Mouse (Mus musculus) c-Kit-positive CD71-negative TER-119-negative erythroid progenitor cells, embryonic 14.5 days (primary cell): ENCODE measurements around the gene Gm20388.

Experiments
- DNase-seq: peaks from one replicate; pipeline ENCODE4 v3.0.0-alpha.2; 2013; ENCODE audit warnings: low read depth

Gene Gm20388

DNA sequence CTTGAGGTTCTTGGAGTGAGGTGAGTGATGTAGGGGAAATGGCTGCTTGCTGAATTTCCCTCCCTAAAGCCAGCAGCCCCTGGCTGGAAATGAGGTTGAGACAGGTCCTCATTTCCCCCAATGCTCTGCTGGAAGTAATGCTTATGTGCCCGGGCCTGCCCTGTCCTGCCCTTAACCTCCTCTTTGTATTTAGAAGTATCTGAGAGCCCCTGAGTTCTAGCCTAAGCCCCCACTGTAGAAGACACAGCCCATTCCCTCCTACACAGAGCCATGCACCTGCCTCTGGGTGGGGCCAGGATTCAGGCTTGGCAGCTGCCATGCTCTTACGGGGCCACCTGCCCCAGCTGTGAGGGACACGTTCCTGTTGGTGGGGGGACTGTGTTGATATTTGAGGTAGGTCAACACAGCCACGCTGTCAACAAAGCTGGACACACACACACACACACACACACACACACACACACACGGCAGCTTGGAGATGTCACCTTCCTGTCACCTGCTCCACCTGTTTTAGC, 2787.7 kb downstream of the Gm20388 start:
- DNase-seq = no peak

- DNase-seq = no peak
Measured at GRCm38 (mm10) chr8:122699005-122699492, 2788.4 kb downstream of the Gm20388 start, which contains the start of gene Cbfa2t3. Gene Cbfa2t3, minus strand, starts transcription at chr8:122699109.

DNA sequence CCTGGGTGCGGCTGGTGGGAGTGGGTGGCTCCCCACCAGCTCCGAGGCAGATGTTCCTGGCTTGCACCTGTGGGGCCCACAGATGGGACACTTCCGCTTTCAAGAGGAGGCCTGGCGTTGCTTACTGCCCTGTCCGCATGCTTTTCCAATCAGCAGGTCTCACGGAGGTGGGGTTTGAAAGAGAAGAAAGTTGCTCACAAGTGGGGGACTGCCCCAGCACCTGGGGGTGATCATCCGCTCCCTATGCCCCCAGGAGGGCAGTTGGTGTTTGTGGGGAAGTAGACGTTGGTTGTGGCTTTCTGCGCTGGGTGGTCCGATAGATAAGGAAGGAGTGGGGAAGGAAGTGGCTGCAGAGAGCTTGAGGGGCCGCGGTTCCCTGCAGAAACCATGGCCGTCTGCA, 2790.0 kb downstream of the Gm20388 start:
- no peak for DNase-seq

- DNase-seq = no peak
Measured at GRCm38 (mm10) chr8:122701441-122702185, 2791.0 kb downstream of the Gm20388 start.

DNA sequence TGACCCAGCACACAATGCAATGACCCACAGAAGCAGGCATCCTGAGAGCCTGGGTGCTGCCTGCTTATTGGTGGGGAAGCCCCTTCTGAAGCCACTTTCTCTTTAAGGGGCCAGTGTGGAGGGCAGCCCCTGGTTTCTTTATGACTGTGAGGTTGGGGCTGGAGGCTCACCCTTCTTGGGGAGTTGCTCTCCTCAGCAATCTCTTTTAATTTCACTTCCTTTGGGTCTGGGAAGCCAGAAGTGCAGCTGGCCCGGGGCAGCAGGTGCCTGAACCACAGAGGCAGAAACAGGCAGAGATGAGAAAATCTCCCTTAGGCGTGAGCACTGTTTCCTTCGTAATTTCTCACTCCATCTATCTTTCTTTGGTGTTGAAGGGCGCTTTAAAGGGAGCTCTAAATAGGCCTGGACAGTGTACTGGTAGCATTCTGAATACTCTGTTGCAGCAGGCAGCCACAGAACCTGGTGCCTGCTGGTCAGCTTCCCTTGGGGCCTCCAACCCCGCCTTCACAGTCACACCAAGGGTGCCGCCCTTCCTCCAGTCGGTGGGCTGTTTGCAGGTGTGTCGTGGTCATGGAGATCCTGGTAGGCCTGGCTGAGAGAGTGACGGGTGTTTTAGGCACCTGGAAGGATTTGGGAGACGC, 2791.8 kb downstream of the Gm20388 start:
- no peak for DNase-seq

DNA sequence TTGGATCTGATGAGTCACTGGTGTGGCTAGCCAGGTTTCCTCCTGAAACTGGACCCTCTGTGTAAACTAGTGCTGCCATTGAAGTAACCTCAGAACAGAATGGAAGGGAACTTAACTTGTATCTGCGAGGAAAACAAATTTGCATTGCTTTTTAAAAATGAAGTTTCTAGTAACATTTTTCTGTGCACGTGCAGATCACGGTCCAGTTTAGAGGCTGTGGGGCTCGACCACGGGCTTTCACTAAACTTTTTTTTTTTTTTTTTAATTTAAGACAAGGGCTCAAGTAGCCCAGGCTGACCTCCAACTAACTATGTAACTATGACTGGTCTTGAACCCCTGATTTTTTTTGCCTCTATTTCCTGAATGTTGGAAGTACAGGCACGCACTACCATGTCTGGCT, 2792.3 kb downstream of the Gm20388 start:
- no peak for DNase-seq

DNA sequence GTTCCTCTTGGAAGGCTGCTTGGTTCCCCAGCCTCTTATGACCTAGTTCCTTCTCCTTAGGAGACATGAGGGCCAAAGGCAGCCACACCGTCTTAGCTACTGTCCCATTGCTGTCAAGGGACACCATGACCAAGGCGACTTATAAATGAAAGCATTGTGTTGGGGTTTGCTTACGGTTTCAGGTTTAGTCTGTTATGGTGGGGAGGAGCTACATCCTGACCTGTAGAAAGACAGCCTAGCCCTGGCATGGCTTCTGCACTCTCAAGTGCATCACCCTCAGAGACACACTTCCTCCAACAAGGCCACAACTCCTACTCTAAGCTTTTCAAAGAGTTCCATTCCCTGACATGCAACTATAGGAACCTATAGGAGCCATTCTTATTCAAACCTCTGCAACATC, 2794.0 kb downstream of the Gm20388 start:
- DNase-seq = no peak

GRCm38 (mm10) chr8:122705901-122706561, 2795.4 kb downstream of the Gm20388 start:
- DNase-seq = no peak

DNA sequence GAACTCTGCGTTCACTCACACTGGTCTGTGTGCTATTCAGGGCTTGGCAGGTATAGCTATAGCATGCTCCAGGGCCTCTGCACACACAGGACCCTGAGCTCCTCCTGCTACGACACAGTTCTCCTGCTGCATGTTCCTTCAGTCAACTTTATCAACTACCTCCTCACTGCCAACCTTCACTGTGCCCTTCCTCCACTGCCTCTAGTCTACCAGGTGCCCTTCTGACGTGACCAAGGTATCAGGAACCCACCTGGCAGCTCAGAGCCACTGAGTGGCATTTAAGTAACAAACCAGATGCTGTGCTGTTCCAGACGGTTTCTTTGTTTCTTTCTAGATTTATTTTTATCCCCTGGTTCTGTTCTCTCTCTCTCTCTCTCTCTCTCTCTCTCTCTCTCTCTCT, 2796.5 kb downstream of the Gm20388 start:
- no peak for DNase-seq

DNA sequence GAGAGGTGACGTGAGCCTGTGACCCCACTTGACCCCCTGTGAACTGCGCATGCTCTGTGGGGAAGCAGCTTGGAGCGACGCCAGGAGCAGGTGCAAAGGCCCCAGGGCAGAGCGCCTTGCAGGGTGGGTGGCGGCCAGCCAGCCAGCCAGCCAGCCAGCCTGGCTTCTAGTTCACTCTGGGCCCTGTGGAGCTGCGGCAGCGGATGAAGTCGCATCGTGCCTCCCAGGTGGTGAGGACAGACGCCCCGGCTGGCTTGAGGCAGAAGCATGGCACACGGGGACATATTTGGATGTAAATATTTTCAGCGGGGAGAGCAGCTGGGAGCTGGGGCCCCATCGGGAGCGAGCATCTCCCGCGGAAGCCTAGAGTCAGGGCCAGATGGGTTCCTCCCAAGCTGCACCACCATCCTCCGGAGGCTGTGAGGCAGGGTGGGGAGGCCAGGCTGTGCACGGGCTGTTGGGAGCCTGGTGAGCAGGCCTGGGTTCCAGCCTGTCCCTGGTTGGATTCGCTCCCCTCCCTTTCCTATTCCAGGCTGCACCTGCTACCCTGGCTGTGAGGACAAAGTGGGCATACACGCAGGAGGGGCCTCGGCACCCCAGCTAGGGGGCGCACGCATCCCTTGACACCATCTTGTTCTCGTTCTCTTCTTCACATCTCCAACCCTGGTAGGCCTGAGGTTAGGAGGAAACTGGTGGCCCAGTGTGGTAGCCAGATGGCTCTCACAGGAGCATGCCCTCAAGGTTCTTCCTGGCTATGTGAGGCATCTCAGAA, 2798.9 kb downstream of the Gm20388 start:
- DNase-seq = no peak

GRCm38 (mm10) chr8:122711480-122711879, 2800.8 kb downstream of the Gm20388 start:
- DNase-seq = no peak

GRCm38 (mm10) chr8:122711891-122712365, 2801.3 kb downstream of the Gm20388 start:
- DNase-seq = no peak

DNA sequence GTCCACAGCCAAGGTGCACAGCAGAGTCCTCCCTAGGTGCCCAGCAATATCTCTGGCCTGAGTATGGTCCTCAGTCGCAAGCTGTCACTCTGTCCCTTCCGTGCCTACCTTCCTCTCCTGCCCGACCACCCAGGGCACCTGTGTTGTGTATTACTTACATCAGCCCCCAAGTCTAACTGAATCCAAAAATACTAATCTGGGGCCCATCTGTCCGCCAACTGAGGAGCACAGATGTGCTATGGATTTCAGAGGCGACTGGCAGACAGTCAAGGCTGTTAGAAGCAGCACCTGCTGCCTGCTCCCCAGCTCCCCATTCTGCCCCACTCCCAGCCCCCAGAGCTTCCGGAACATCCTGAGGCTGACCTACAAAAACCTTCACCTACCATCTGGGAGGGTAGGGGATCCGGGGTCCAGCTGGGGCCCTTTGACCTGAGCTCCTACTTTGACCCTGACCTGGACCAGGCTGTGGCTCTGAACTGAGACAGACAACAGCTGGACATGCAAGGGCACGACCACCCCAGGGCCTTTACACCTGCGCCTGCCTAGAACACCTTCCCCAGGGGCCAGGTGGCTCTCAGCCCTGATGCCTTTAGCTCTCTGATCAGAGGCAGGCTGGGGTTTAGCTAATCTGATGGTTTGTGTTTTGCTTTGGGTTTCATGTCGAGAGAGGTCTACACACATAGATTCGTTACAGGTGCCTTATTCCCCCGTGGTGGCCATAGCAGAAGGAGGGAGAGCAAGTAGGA, 2801.9 kb downstream of the Gm20388 start:
- DNase-seq = no peak

- DNase-seq = no peak
Measured at GRCm38 (mm10) chr8:122713157-122713518, 2802.5 kb downstream of the Gm20388 start.

GRCm38 (mm10) chr8:122716566-122716965, 2805.9 kb downstream of the Gm20388 start:
- no peak for DNase-seq

DNA sequence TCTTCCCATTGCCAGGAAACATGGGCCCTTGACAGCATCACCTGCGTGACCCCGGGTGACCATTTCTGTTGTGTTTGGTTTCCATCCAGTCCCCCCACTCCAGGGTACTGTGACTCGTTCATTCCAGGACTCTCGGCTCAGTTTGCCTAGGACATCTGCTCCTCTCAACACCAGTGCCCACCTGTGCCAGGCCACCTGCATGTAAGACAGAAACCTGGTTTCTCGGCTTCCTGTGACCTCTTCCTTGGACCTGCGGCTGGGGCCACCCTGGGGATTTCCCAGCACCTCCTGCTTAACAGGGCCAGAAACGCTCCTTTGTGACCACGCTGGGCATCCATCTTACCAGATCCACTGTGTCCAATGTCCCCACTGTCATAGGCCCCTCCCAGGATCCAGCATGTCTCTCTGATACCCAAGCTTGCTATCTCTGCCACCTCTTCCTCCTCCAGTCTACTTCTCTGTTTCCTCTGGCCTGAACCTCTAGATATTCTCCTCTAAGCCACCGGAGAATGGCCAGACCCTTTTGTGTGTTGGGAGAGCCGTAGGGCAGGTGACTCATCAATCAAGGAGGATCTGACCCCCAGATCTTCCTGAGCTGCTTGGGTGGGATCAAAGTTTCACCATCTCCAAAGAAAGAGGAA, 2807.3 kb downstream of the Gm20388 start:
- no peak for DNase-seq

GRCm38 (mm10) chr8:122718711-122719499, 2808.3 kb downstream of the Gm20388 start:
- DNase-seq = no peak

DNA sequence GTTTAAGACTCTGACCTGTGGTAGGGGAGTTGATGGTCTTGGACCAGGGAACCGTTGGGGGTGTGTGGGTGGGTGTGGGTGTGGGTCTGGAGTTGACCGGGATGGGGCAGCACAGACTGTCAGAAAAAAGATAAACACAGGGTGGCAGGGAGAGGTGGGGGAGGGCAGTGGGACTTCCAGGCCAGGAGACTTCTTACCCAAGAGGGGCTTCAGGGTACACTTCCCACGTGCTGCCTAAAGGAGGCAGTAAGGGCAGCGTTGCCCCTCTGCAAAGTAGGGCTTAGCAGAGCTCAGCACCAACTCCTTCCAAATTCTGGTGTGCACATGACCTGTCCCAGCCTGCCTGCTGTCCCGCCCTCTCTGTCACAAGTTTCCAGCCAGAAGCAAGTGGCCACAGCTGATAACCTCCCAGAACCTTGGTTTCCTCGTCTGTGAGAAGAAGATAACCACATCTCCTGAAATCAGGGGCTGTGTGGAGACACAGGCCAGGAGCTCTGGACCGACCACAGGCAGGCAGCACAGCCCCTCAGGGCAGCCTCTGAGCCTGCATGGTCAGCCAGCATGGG, 2808.9 kb downstream of the Gm20388 start:
- DNase-seq = no peak

DNA sequence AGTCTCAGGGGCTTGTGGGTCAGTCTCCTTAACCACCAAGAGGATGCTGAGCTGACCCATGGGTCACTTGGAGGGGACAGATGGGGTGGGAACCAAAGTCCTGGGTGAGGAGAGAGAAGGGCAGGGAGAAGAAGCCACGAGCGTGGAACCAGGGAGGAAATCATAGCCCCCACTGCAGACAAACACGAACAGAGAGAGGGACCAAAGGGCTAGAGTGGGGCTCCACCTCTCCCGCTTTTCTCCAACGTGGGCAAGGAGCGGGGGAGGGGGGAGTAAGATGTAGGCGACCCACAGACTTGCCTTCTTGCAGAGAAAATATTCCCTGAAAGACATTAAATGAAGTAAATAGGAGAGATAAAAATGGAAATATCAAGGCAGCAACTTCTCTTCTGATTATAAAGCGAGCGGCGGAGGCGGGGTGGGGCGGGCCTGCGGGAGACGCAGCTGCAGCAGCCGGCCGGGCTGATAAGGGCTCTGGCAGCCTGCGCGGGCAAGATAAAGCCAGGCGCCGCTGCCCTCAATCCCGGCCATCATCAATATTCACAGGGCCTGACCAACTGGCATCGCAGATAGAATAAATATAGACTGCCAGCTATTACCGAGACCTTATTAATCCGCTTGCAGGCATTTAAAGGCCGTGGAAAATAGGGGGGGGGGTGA, 2809.6 kb downstream of the Gm20388 start:
- DNase-seq = no peak
